Mouse (Mus musculus) retina, embryonic 14.5 days (tissue): ENCODE measurements around the gene Ptgfrn.
A peak's percentile ranks its signal among the peaks of the same experiment; 100 is the strongest.

ENCODE experiments used
- DNase-seq: peaks from one replicate; pipeline ENCODE4 v3.0.0-alpha.2; 2015; ENCODE audit warnings: low spot score

Ptgfrn gene

GRCm38 (mm10) chr3:101110043-101110837 lies at the start of gene Ptgfrn:
Gene Ptgfrn (minus strand): TSS chr3:101110278.
- DNase-seq: peak; percentile 70

GRCm38 (mm10) chr3:101159701-101160100 lies 49.6 kb upstream of the Ptgfrn start:
- no peak for DNase-seq

DNA sequence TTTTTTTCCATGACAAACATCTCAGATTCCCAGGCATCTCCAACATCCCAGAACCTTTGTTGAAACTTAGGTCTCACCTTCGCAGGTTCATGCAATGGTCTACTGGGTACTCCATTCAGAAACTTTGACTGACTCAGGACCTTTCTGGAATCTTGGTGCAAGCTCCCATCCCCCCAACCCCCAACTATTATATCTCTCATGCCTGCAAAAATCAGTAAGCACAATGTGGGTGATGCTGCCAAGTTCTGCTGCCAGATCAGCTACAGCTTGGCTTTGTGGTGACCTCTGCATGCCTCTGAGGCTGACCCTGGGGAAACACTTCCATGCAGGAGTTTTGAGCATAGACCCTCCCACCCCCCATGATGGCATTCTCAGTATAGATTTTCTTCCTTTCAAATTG lies 44.0 kb upstream of the Ptgfrn start:
- no peak for DNase-seq

- DNase-seq: no peak
These were observed 43.3 kb upstream of the Ptgfrn start for GRCm38 (mm10) chr3:101153341-101153740.

DNA sequence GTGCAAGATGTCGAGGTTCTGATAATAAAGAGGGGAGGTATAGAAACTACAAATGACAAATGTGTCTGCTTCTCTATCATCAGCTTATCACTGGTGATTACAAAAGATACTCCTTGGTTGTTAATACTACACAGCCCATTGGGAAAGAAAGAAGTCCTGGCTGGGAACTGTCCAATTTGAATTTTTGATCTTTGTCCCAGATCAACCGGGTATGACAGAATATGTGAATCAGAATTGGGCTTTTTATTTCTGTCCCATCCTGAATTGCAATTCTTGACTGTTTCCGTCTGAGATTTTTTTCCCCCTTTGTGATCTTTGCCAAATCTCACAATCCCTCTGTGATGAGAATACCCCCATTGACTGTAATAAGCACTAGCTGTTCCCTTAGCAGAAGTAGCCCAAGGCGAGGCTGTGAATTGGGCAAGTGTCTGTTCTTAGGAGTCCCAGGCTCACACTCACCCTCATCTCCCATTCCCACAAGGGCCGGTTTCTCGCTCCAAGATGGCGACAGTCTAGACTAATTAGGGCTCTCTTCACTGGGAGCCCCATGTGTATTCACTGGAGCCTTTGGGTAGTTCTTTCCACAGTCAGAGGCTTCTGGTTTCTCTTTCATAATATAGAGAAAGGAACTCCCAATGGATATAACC lies 36.2 kb upstream of the Ptgfrn start:
- DNase-seq: no peak

DNA sequence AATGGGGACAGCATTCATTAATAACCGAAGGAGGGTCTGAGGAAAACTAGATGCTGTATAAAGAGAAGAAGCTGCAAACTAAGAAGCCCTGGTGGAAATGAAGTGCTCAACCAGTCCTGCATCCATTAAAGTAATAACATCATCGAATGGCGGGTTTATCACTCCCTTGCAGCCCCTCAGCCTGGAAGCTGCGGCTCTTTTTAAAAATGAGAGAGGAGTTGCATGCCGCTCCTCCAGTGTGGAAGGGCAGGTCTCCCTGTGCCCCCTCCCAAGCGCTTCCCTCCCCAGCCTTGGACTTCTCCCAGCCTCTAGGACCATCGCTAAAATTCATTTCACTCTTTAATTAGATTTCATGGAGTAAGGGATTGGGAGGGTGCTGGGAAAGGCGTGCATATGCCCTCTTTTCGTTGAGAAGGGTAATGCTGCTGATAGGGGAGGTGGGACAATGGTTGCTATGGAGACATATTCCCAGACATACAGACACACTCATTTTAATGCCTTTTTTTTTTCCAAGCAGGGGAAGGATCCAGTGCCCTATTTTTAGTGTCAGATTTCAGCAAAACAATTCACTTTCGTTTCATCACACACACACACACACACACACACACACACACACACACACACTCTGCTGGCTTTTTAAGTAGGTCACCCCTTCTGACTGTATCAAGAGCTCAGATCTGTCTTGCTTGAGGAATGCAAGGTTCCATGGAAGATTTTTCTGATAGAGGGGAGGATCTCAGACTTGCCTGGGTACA lies 35.4 kb upstream of the Ptgfrn start:
- peak; percentile 71 for DNase-seq

DNA sequence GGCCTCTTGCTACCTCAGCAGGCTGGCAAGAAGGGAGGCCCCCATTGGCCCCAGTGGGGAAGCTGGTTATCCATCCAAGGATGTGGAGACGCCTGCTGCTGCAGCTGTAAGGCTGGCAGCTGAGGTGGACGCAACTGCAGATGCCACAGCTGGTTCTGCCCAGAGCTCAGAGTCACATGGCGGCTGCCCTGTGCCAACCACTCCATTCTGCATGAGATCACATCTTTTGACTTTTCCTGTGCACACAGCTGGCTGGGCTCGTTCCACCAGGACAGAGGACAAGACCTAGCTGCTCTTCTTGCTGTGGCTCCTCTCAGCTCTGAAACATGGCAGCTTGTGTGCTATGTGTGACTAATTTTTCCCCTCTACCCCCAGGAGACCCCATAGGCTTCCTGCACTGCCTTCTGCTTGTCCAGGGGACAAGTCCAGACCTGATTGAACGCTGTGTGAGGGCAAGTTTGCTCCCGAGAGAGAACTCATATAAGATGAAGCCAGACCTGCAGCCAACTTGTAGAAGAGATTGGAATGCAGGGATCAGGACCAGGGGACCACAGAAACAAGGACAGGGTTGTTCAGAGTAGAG lies 34.4 kb upstream of the Ptgfrn start:
- DNase-seq: no peak

DNA sequence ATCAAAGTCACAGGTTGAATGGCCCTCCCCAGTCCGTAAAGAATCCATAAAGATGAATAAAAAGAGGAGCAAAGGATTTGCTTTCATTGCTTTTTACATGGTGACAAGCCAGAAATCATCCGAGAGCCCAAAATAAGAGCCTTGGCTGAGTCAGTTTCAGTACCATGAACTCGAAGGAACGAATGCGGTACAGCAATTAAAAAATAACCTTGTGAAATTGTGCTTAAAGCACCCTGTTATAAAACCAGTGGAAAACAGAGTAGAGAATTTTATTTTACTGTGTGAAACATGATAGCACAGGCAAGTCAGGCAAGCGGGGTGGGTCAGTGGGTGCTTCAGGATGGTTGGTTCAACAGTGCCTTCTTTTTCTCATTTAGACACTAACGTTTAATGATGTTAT lies 33.4 kb upstream of the Ptgfrn start:
- DNase-seq: no peak

- no peak for DNase-seq
These were observed 31.8 kb upstream of the Ptgfrn start for GRCm38 (mm10) chr3:101141864-101142263.

DNA sequence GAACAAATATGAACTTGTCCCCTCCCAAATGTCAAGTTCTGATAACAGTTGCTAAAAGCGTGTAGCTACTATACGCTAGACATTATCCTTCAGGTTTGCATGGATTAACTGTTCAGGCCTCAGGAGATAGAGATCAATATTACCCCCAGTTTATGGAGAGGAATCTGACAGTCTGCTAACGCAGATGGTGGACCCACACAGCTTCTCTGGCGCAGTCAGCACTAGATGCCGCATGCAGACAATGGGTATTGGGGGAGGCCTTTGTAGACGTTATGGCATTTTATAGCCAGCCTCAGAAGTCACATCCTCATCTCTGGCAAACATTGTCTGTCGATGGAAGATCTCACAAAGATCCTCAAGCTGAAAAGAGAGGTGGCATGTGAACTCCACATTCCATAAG lies 29.9 kb upstream of the Ptgfrn start:
- DNase-seq: no peak

GRCm38 (mm10) chr3:101136483-101136882 lies 26.4 kb upstream of the Ptgfrn start:
- DNase-seq: peak; percentile 55

DNA sequence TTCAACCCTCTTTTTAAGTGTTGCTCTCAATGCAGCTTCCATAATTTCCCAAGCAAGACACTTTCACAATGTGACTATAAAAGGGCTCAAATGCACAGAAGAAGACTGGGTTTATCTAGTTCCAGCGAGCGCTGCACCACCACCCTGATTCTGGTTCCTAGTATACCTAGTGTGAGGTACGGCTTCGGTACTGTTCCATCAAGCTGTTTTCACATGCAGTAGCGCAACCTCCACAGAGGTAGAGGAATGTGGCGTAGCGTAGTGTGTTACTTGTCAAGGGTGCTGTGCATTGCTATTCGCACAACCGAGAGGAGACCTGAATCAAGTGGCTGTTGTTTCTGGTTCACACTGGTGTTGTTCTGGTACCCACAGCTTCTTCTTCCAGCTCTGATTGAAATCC lies 24.8 kb upstream of the Ptgfrn start:
- DNase-seq: no peak

DNA sequence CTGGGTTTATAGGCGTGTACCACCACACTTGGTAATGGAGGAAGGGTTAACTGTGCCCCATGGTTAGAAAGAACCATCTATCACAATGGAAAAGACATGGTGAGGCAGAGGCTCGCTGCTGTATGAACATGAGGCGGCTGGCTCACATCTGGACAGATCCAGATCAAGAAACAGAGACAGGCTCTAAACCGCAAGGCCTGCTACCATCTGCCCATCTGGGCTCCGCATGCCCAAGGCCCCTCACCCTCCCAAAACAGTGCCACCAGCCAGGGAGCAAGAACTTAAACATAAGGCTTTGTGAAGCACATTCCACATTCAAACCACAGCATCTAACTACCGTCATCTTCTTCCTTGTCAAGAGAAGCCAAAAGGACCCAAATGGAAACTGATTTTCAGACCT lies 22.9 kb upstream of the Ptgfrn start:
- DNase-seq: no peak

DNA sequence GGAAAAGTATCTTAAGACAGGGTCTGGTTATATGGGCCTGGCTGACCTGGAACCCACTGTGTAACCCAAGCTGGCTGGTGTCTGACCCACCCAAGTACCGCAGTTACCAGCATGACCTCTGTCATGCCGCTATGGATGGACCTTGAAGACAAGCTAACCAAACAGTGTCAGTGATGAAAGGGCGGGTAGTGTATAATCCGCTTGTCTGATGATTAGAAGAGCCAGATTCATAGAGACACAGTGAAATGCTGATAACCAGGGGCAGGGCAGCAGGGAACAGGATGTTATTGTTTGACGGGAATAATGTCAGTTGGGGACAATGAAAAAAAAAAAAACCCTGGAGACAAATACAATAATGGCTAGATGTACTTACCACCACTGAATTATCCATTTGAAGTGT lies 21.7 kb upstream of the Ptgfrn start:
- no peak for DNase-seq

DNA sequence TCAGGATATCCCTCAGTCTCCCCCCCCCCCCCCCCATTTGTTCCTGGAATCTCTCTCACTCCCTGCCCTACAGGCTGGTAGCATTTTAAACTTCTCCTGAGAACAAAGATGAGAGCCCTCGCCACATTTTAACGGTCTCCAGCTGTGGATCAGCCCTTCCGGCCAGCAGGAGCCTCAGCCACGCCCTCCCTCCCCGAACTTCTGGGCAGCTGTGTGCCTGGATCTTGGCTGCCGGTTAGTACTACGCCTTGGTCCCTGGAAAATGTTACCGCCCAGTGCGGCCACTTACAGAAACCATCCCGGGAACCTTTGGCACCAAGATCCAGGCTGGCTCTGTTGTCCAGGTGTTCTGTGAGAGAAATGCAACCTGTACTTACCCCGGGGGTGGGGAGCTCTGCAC lies 20.4 kb upstream of the Ptgfrn start:
- DNase-seq: no peak

DNA sequence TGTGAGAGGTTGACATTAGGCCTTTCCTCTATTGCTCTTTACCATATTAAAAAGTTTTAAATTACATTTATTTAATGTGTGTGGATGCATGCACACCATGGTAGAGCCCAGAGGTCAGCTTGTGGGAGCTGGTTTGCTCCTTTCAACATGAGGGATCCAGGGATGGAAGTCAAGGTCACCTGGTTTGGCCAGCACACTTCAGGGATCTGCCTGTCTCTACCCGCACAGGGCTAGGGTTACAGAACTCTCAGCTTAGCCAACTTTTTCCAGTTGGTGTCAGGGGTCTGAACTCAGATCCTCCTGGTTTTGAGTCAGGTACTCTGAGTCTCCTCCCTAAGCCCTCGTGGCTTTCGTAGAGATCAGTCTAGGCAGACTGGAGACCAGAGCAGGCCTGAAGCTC lies 19.5 kb upstream of the Ptgfrn start:
- no peak for DNase-seq

DNA sequence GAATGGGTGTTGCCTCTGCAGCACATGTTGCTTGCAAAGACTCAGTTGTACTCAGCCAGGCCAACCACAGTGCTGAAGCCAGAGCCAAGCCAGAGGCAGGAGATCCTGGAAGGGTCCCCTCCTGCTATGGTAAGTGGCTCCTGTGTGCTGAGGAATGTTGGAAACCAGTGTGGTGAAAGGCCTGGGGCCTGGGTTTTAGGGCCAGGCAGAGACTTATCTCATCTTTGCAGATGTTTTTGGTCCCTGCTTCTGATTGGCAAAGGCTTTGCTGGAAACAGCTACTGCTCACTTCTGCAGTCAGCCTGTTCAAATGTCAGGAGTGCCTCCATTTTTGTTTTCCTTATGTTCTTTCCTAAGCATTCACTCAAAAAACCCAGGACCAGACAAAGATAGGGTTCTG lies 19.0 kb upstream of the Ptgfrn start:
- no peak for DNase-seq

DNA sequence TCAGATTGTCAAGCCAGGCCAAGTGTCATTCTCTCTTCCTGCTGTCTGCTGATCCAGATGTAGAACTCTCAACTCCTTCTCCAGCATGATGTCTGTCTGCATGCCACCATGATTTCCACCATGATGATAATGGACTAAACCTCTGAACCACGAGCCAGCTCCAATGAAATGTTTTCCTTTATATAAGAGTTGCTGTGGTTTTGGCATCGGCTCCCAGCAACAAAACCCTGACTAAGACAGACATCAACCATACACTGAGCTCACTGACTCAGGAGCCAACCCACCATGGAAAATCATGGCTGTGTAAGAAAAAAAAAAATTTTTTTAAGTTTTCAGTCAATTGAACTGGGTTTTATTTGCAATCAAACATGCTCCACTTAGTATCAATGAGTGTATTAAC lies 17.7 kb upstream of the Ptgfrn start:
- DNase-seq: no peak

GRCm38 (mm10) chr3:101124716-101125115 lies 14.6 kb upstream of the Ptgfrn start:
- DNase-seq: no peak

DNA sequence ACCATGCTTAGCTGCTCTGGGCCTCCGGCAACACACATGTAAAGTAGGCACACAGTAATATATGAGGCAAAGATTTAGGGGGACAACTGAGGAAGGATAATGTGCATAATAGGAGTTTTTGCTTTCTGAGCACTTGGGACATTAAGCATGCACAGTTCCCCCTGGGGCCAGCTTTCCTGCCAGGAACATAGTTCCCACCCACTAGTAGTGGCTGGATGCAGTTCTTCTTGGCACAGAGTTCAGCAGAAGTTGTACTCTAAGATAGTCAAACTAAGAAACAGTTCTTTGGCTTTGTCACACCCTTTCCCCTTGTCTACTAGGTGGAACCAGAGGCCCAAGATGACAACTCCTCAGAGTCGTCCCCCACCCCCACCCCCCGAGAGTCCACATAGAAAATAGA lies 12.4 kb upstream of the Ptgfrn start:
- DNase-seq: no peak

- no peak for DNase-seq
These were observed 7.7 kb upstream of the Ptgfrn start for GRCm38 (mm10) chr3:101117774-101118173.

GRCm38 (mm10) chr3:101117386-101117749 lies 7.3 kb upstream of the Ptgfrn start:
- DNase-seq: no peak
